Mouse (Mus musculus): ENCODE measurements around the gene Immt.

Immt gene

DNA sequence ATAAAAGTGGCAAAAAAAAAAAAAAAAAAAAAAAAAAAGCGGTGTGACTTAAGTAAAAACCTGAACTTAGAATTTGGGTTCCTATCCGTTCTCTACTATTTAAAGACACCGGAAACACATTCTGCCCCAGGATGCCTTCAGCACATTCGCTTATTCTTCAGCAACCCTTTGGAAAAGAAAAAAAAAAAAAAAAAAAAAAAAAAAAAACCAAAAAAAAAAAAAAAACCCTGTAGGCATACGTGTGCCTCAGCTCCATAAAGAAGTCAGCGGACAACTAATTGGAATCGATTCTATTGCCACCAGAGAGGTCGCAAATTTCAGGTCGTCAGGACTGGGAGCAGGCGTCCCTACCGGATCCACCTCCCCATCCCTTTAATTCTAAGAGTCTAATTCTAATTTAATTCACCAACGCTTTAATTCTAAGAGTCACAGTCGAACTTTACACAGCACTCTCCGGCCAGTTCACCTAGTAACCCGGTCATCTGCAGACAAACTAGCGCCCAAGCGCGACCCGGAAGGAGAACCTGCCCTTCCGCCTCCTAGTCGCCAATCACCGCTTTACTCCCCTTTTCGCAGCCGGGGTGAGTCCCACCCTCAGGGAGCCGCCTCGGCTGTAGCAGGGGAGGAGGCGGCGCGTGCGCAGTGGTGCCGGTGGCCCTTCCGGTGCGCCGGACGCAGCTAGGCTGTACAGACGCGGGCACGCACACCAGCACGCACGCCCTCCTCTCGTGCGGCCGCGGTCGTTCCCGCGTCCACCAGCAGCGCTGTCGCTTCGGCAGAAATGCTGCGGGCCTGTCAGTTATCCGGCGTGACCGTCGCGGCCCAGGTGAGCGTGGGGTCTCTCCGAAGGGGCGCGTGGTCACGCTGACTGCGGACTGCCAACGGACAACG lies at the start of gene Immt:
Gene Immt (plus strand): TSS at position 642 of the 891 bp plus-strand sequence.
- peak; percentile 92 for DNase-seq (ENCODE audit: extremely low spot score)

GRCm38 (mm10) chr6:71783165-71783564 lies 48.0 kb upstream of the Immt start:
- DNase-seq (ENCODE audit: extremely low spot score): no peak

DNA sequence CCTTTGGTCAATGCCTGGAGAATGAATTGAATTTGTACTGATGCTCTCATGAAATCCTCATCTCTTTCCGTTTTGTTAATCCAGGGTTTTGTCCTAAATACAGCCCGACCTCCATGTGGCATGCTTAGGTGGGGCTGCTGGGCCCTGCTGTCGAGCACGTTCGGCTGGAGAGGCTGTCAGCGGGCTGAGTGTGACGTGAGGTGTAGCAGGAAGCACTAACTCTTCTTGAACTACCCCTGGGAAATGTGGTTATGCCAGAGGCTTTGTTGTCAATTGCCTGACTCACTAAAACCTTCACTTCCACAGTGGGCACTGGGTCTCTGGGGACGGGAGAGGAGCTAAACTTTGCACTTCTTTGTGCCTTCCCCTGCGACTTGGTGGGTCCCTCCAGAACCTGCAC lies 42.8 kb upstream of the Immt start:
- no peak for DNase-seq (ENCODE audit: extremely low spot score)

DNA sequence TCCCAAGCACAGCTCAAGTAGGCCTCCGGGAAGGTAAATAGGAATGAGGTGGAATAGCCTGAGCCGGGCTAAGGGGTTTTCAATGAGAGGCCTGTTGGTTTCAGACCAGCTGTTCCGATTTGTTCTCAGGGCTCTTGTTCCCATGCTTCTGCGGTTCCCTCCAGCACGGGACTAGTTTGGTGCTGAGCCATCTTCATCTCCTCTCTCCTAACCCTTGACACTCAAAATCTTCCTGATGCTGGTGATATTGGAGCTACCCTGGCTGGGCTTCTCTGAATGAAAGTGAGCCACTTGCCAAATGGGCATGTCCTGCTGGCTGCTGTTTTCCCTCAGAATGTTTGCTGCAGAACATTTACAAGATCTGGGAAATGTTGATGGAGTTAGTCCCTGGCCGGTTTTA lies 39.4 kb upstream of the Immt start:
- DNase-seq (ENCODE audit: extremely low spot score): no peak

DNA sequence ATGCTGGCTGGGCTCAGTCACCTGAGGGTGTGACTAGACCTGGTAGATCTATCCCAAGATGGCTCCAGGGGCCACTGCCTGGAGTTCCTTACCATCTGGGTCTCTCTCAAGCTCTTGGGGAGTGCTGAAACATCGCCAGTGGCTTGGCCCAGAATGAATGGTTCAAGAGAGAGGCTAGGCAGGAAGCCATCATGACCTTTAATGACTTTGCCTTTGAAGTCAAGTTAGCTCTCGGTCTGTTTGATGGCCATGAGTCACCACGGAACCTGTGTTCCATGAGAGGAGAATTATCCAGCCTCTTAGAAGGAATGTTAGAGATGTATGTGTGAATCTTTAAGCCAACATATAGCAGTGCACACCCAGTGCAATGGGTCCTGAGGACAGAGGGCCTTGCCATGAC lies 31.7 kb upstream of the Immt start:
- no peak for DNase-seq (ENCODE audit: extremely low spot score)

- no peak for DNase-seq (ENCODE audit: extremely low spot score)
These were observed 30.0 kb upstream of the Immt start for GRCm38 (mm10) chr6:71801011-71801713.

- DNase-seq (ENCODE audit: extremely low spot score): no peak
These were observed 29.4 kb upstream of the Immt start for GRCm38 (mm10) chr6:71801714-71802094.

GRCm38 (mm10) chr6:71803609-71804008 lies 27.5 kb upstream of the Immt start:
- no peak for DNase-seq (ENCODE audit: extremely low spot score)

DNA sequence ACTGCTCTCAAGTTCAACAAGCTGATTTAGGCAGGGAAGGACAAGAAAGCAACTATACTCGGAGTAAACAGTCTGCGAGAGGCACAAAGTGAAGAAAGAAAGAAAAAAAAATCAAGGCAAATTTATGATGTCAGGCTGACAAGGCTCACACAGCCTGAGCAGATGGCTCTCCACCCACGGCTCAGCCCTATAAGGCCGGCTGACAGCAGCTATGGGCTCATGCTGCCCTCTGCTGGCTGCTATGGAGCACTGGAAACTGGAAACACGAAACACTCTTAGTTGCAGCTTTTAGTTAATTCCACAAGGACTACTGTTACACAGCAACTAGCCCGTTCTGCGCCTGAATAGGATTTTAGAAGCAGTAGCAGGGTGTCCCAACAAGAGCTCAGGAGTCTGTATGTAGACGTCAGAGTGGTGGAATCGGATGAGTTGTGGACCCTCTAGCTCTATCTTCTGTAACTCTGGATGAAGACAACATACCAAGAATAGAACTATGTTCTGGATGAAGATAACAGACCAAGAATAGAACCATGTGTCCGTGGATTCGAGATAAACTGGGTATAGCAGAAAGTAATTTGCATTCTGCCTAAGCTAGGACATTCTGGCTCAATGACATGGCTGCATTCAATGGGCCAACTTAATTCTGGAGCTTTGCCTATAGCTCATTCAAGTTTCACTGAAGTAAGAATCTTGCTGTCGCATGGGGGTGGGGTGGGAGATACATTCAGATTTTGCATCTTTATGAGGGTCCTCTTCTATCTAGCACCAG lies 26.9 kb upstream of the Immt start:
- DNase-seq (ENCODE audit: extremely low spot score): peak; percentile 53

GRCm38 (mm10) chr6:71806713-71807112 lies 24.4 kb upstream of the Immt start:
- no peak for DNase-seq (ENCODE audit: extremely low spot score)

- no peak for DNase-seq (ENCODE audit: extremely low spot score)
These were observed 21.2 kb upstream of the Immt start for GRCm38 (mm10) chr6:71809890-71810289.

GRCm38 (mm10) chr6:71812820-71813219 lies 18.3 kb upstream of the Immt start:
- DNase-seq (ENCODE audit: extremely low spot score): no peak

DNA sequence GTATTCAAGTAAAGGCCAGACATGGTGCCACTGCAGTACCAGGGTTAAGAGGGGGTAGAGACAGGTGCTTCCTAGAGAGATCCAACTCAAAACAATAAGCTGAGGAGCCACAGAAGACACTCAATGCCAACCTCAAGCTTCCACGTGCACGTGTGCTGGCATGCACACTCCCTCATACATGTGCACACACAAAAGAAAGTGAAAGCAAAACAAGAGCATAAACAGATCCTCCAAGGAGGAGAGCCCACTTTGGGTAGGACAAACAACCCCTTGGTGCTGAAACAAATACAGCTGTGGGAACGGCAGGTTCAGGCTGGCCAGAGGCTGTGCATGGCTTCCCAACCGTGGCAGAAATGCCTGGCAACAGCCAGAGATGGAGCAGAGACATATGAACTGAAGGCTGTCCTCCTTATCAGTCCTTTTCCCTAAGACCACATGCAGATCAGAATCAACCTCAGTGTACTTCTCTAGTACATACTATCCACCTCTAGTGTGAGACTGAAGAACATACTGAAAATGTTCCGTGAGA lies 11.3 kb upstream of the Immt start:
- no peak for DNase-seq (ENCODE audit: extremely low spot score)

DNA sequence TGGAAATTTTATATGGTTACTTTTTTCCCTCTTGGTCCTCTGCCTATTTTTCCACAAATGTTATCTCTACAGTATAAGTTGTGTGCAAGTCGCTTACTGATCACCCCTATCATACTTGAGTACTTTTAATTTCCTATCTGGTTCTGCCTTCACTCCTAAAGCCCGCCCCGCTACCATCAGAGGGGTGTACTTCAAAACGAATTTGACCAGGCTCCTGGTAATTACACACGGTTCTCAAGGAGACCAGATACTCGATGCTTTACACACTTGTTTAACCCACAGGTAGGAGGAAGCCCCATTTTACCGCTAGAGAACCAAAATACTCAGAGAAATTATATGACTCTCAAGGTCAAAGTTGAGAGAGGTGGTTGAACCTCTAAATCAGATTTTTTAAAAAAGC lies 8.0 kb upstream of the Immt start:
- no peak for DNase-seq (ENCODE audit: extremely low spot score)

- peak; percentile 86 for DNase-seq (ENCODE audit: extremely low spot score)
These were observed 7.6 kb upstream of the Immt start for GRCm38 (mm10) chr6:71823488-71823887.

DNA sequence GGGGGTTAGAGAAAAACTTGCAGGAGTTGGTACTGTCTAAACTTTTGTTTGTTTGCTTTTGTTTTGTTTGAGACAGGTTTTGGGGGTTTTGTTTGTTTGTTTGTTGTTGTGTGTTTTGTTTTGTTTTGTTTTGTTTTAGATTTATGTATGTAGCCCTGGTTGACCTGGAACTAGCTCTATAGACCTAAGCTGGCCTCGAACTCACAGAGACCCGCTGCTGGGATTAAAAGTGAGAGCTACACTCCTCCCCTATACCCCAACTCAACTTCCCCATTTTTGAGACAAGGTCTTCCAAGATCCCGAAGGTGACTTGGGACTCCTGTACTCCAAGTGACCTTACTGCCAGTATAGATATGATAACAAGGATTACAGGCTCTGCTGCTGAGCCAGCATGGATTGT lies 7.2 kb upstream of the Immt start:
- no peak for DNase-seq (ENCODE audit: extremely low spot score)

DNA sequence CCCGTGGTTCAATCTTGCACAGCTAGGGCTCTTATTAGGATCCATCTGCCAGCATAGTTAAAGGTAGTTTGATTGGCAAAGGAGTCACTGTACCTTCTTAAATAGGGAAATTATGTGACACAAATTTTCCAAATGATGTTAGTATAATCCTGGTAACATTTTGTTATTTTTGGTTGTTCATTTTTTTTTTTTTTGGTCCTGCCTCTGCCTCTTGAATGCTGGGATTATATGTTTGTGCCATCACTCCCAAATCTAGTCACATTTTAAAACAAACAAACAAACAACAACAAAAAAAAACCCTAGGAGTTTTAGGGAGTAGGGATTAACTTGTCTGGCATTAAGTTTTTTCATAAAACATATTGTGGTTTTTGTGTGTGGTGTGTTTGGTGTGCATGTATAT lies 4.3 kb upstream of the Immt start, which contains the start of gene Mrpl35:
Gene Mrpl35 (minus strand): TSS at position 101 of the 400 bp plus-strand sequence.
- DNase-seq (ENCODE audit: extremely low spot score): no peak

- no peak for DNase-seq (ENCODE audit: extremely low spot score)
These were observed 1.4 kb upstream of the Immt start for GRCm38 (mm10) chr6:71829768-71830167.

DNA sequence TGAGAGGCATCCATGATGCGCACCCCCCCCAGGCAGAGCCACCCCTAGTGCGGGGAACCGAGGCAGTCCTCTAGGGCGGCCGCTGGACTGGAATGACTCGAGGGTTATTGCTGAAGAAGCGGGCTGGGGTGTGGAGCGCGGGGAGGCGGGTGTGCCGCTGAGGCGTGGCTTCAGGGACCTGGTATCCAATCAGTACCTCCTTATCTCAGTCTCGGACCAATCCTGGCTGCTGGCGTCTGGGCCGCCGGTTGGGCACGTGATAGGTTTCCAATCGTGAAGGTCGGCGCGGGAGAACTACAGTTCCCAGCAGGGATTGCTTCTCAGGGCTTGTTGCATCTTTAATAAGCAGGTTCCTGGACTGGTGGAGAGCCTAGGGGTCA lies 440 bp downstream of the Immt start:
- DNase-seq (ENCODE audit: extremely low spot score): peak; percentile 91

- no peak for DNase-seq (ENCODE audit: extremely low spot score)
These were observed 5.7 kb downstream of the Immt start for GRCm38 (mm10) chr6:71836811-71837210.

DNA sequence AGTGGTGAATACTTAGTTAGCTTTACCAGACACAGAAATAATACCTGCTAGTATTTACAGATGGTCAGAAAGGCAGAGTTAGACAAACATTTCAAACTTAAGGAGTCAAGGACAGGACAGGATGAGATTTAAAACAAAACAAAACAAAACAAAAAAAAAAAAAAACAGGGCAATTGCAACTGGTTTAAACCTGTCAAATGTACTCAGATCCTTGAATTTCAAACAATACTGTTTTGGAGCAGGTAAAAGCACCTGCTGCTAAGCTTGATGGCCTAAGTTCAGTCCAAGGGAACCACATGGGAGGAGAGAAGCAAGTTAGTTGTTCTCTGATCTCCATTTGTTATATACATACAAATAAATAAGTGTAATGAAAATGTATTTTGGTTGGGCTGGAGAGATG lies 8.7 kb downstream of the Immt start:
- no peak for DNase-seq (ENCODE audit: extremely low spot score)
